Mouse (Mus musculus): Measurements from ENCODE around the gene Tmem30b. TPM values are rescaled to one million over a fixed set of nuclear protein-coding genes. Genes with fewer than 3 reads are reported as not detected.

The Tmem30b gene
- 0.30 and 2.4 TPM in 2 replicates for polyA plus RNA-seq (2016; fragmentation: Nextera tagmentation; extraction: Ambion mirVana)

- H3K27me3 ChIP-seq (ENCODE audit: insufficient read depth, poor library complexity, severe bottlenecking) = peaks cover 94% of the 10 kb centered on the region
- peaks cover 17% of the 10 kb centered on the region for H3K4me1 ChIP-seq
- H3K9me3 ChIP-seq = no peaks in the 10 kb centered on the region
- no peak for DNase-seq (ENCODE audit: low spot score)
- H3K4me3 ChIP-seq = peak within 1 kb of the TSS; percentile 64
- H3K36me3 ChIP-seq = no peaks in the 10 kb centered on the region
- 3% methylated on average over 59 of the region's 61 CpGs for WGBS
- peak within 1 kb of the TSS; percentile 70 for H3K27ac ChIP-seq
Measured at GRCm38 (mm10) chr12:73546086-73546711, at the start of gene Tmem30b. TSS of gene Tmem30b (minus strand) at chr12:73546392.

- no peaks in the 10 kb centered on the region for H3K9me3 ChIP-seq
- no peak for DNase-seq (ENCODE audit: low spot score)
- no peak overlapping the region for H3K4me3 ChIP-seq
- 63% methylated on average over 8 of the region's 8 CpGs for WGBS
- H3K27me3 ChIP-seq (ENCODE audit: insufficient read depth, poor library complexity, severe bottlenecking) = no peaks in the 10 kb centered on the region
- H3K36me3 ChIP-seq = no peaks in the 10 kb centered on the region
- H3K27ac ChIP-seq = no peak overlapping the region
- peaks cover 10% of the 10 kb centered on the region; the same call in 1 of the 2 replicates for H3K4me1 ChIP-seq
Measured at GRCm38 (mm10) chr12:73595226-73595625, 49.0 kb upstream of the Tmem30b start.

DNA sequence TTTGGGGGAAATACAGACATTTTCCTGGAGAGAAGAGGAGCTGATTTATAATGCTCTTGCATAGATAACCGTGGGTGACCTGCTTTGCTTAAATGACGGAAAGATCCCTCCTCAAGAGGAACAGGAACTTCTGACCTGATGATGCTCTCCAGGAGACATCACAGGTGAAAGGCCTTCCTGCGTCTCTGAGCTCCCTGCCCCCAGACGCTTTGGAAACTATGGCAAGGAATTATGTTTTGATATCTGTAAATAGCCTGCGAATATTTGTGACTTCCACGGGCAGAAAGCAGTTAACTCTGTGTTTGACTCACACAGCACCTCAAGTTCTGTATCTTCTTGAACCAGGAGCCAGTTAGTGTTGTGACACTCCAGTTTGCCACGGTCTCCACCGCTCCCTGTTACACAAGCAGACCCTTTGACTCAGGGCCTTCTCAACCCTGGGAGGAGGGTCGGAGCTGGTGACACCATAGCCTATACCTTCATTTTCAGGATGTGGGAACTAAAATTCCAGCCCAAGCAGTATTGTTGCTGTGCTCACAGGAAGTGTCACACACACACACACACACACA lies 48.1 kb upstream of the Tmem30b start:
- Histone ChIP-seq H3K27ac (no peak overlapping the region), H3K4me3 (no peak overlapping the region), H3K36me3 (no peaks in the 10 kb centered on the region), H3K4me1 (peaks cover 9% of the 10 kb centered on the region; the same call in 1 of the 2 replicates), H3K9me3 (no peaks in the 10 kb centered on the region), H3K27me3 (ENCODE audit: insufficient read depth, poor library complexity, severe bottlenecking) (no peaks in the 10 kb centered on the region)
- WGBS = 79% methylated on average over 9 of the region's 9 CpGs
- DNase-seq (ENCODE audit: low spot score) = no peak

DNA sequence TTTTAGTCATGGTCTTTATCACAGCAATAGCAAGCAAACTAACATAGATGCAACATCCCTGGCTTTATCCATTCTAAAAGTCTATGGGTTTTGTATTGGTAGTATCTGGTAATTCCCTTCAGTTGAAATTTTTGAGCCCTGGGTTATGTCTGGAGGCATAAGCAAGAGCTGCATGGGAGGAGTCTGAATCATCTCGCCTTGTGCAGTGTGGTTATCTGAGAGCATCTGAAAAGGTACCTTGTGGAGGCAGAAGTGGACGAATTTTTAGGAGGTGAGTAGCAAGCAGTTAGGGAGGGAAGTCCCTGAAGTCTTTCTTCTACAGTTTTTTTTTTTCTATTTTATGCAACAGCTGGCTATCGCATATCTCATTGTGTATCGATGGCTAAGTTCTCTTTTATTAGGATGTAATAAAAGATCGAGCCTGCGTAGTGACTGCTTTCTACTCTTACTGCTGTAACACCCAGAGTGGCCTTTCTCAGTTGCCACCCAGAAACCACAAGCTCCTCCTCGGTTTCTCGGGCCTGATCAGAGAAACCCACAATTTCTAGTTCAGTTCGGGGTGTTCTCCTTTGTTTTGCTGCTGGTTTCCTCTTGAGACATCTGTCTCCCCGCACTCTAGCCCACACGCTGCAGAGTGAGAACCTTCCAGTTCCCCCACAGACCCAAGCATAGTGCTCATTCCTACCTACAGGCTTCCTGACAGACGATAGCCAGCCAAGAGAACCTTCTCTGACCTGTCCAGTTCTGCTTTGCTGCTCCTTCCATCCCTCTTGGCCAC lies 47.0 kb upstream of the Tmem30b start:
- no peak overlapping the region for H3K27ac ChIP-seq
- H3K4me3 ChIP-seq = no peak overlapping the region

GRCm38 (mm10) chr12:73591625-73592024 lies 45.4 kb upstream of the Tmem30b start:
- no peak overlapping the region for H3K4me3 ChIP-seq
- 33% methylated on average over 11 of the region's 11 CpGs for WGBS
- no peaks in the 10 kb centered on the region for H3K36me3 ChIP-seq
- H3K4me1 ChIP-seq = no peaks in the 10 kb centered on the region
- H3K27me3 ChIP-seq (ENCODE audit: insufficient read depth, poor library complexity, severe bottlenecking) = peaks cover 9% of the 10 kb centered on the region
- peak; percentile 73 for DNase-seq (ENCODE audit: low spot score)
- H3K27ac ChIP-seq = peak overlapping the region; percentile 29; the same call in 1 of the 2 replicates
- no peaks in the 10 kb centered on the region for H3K9me3 ChIP-seq

More for the DNA sequence above, 47.0 kb upstream of the Tmem30b start:
- WGBS = 84% methylated on average over 12 of the region's 12 CpGs
- H3K4me1 ChIP-seq = peaks cover 4% of the 10 kb centered on the region; the same call in 1 of the 2 replicates
- DNase-seq (ENCODE audit: low spot score) = no peak
- no peaks in the 10 kb centered on the region for H3K36me3 ChIP-seq
- no peaks in the 10 kb centered on the region for H3K27me3 ChIP-seq (ENCODE audit: insufficient read depth, poor library complexity, severe bottlenecking)
- no peaks in the 10 kb centered on the region for H3K9me3 ChIP-seq

GRCm38 (mm10) chr12:73590627-73591276 lies 44.6 kb upstream of the Tmem30b start:
- H3K4me1 ChIP-seq = peaks cover 6% of the 10 kb centered on the region; the same call in 1 of the 2 replicates
- no peak overlapping the region for H3K4me3 ChIP-seq
- no peak overlapping the region for H3K27ac ChIP-seq
- H3K27me3 ChIP-seq (ENCODE audit: insufficient read depth, poor library complexity, severe bottlenecking) = peaks cover 16% of the 10 kb centered on the region
- H3K36me3 ChIP-seq = no peaks in the 10 kb centered on the region
- WGBS = 79% methylated on average over 15 of the region's 15 CpGs
- no peaks in the 10 kb centered on the region for H3K9me3 ChIP-seq
- peak; percentile 59 for DNase-seq (ENCODE audit: low spot score)

DNA sequence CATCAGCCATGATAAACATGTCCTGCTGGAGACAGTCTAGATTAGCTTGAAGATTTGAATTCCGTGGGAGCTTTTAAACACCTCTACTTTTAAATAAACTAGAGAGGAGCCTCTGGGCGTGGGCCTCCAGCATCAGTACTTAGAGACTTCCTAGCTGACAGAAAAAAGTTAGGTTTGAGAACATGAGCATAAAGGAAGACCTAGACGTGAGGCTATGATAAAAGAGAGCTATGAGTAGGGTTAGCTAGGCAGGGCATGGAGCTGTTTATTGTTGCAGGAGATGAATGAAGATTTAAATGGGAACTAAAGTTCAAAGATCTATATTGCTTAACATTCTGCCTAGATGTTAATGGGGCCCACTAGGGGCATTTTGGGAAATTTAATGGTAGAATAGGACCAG lies 41.1 kb upstream of the Tmem30b start:
- H3K27me3 ChIP-seq (ENCODE audit: insufficient read depth, poor library complexity, severe bottlenecking) = peaks cover 29% of the 10 kb centered on the region
- H3K9me3 ChIP-seq = no peaks in the 10 kb centered on the region
- peak overlapping the region; percentile 22; the same call in 1 of the 2 replicates for H3K4me3 ChIP-seq
- 36% methylated on average over 3 of the region's 3 CpGs for WGBS
- H3K36me3 ChIP-seq = no peaks in the 10 kb centered on the region
- DNase-seq (ENCODE audit: low spot score) = no peak
- peaks cover 12% of the 10 kb centered on the region for H3K4me1 ChIP-seq
- no peak overlapping the region for H3K27ac ChIP-seq

DNA sequence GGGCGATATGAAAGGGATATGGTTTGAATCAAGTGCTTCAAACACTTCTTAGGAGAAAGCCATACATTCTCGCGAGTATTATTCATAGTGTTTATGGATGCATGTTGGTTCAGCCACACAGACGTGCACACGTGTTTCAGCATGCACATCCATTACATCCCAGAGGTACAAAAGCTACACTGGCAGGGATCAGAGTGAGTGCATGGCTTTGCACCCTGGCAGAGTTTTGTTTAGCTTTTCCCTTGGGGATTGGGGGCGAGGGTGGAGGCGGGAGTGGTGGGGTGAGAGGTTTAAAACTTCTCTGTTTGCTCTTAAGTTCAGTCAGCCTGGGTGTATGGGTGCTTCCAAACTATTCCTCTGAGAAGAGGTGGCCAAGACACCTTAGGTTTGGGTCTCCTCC lies 39.7 kb upstream of the Tmem30b start:
- Histone ChIP-seq H3K9me3 (no peaks in the 10 kb centered on the region), H3K4me3 (peak overlapping the region; percentile 80), H3K27ac (peak overlapping the region; percentile 91), H3K36me3 (no peaks in the 10 kb centered on the region), H3K27me3 (ENCODE audit: insufficient read depth, poor library complexity, severe bottlenecking) (peaks cover 33% of the 10 kb centered on the region), H3K4me1 (peaks cover 12% of the 10 kb centered on the region)
- WGBS = 1% methylated on average over 7 of the region's 7 CpGs
- peak; percentile 69 for DNase-seq (ENCODE audit: low spot score)

DNA sequence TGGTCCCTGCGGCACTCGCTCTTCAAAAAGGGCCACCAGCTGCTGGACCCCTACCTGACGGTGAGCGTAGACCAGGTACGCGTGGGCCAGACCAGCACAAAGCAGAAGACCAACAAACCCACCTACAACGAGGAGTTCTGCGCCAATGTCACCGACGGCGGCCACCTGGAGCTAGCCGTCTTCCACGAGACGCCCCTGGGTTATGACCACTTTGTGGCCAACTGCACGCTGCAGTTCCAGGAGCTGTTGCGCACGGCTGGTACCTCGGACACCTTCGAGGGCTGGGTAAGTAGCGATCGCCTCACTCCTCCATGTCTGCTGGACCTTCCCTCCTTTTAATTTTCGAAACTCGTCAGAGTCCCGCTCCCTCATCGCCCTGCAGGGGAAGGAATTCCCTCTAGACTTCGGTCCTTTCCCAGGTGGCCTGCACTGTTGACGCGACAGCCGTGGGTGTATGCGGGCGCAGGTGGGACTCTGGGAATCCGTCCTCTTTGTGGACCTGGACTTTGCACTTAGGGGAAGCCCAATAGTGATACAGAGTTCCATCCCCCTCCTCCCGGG lies 39.1 kb upstream of the Tmem30b start:
- WGBS = under 1% methylated on average over 33 of the region's 33 CpGs
- Histone ChIP-seq H3K27me3 (ENCODE audit: insufficient read depth, poor library complexity, severe bottlenecking) (peaks cover 33% of the 10 kb centered on the region), H3K4me3 (peak overlapping the region; percentile 80), H3K36me3 (no peaks in the 10 kb centered on the region), H3K4me1 (peaks cover 12% of the 10 kb centered on the region), H3K27ac (peak overlapping the region; percentile 91), H3K9me3 (no peaks in the 10 kb centered on the region)
- DNase-seq (ENCODE audit: low spot score) = no peak

DNA sequence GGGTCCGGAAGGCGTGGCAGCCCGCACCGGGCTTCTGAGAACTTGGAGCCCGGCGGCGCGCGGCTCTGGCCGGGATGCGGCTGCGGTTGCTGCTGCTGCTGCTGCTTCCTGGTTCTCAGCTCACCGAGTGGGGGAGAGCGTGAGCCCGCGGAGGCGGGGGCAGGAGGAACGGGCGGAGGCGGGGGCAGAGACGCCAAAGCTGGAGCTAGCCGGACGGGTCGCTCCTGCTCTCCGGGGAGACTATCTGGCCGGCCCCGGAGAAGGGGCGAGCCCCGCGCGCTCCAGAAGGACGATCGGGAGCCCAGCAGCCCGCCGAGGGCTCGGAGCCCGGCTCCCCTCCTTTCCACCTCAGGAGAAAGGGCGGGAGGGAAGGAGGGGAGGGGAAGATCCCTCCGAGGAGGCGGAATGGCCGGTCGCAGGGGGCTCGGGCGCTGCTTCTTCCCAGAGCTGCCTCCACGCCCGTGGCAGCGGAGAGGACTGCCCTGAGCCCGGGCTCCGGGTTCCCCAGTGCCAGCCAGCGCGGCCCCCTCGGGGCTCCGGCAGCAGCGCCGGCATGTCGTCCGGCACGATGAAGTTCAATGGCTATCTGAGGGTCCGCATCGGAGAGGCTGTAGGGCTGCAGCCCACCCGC lies 38.5 kb upstream of the Tmem30b start, which contains the start of gene Prkch:
Prkch (plus strand) TSS at position 187 of the 631 bp plus-strand sequence.
- peak within 1 kb of the TSS; percentile 91 for H3K27ac ChIP-seq
- WGBS = 0% methylated on average over 58 of the region's 61 CpGs
- peaks cover 12% of the 10 kb centered on the region for H3K4me1 ChIP-seq
- no peaks in the 10 kb centered on the region for H3K9me3 ChIP-seq
- peak; percentile 89 for DNase-seq (ENCODE audit: low spot score)
- no peaks in the 10 kb centered on the region for H3K36me3 ChIP-seq
- peaks cover 36% of the 10 kb centered on the region for H3K27me3 ChIP-seq (ENCODE audit: insufficient read depth, poor library complexity, severe bottlenecking)
- peak within 1 kb of the TSS; percentile 80 for H3K4me3 ChIP-seq

GRCm38 (mm10) chr12:73583813-73584609 lies 37.8 kb upstream of the Tmem30b start:
- 3% methylated on average over 33 of the region's 33 CpGs for WGBS
- peaks cover 37% of the 10 kb centered on the region for H3K27me3 ChIP-seq (ENCODE audit: insufficient read depth, poor library complexity, severe bottlenecking)
- peak; percentile 73 for DNase-seq (ENCODE audit: low spot score)
- peak overlapping the region; percentile 91 for H3K27ac ChIP-seq
- no peaks in the 10 kb centered on the region for H3K36me3 ChIP-seq
- peak overlapping the region; percentile 80 for H3K4me3 ChIP-seq
- H3K4me1 ChIP-seq = peaks cover 12% of the 10 kb centered on the region
- H3K9me3 ChIP-seq = no peaks in the 10 kb centered on the region

Data from heart, embryonic 10.5 days (tissue).